Mouse (Mus musculus) adrenal gland, adult 8-10 months (tissue): Measurements from ENCODE around the gene Pik3ip1. TPM values are rescaled to one million over a fixed set of nuclear protein-coding genes. Genes with fewer than 3 reads are reported as not detected.
A peak's percentile ranks its signal among the peaks of the same experiment; 100 is the strongest.

Experiments
- DNase-seq: peaks from one replicate; pipeline ENCODE4 v3.0.0; 2022
- total RNA-seq, 4 experiments: library from RNA; stranded (reverse); gene quantifications; 2 replicates each; pipeline ENCODE4 v1.2.4; 2022

Gene Pik3ip1
- 10 to 100 TPM; 17.2 to 28.2 (median 25.1) TPM for total RNA-seq

- DNase-seq, result no peak
Measured at GRCm38 (mm10) chr11:3329891-3330451, at the start of gene Pik3ip1. Gene Pik3ip1 (plus strand): TSS chr11:3330401.

- DNase-seq, result no peak
Measured at GRCm38 (mm10) chr11:3282887-3283286, 47.3 kb upstream of the Pik3ip1 start.

- no peak for DNase-seq
Measured at GRCm38 (mm10) chr11:3283645-3284044, 46.6 kb upstream of the Pik3ip1 start.

- DNase-seq, result no peak
Measured at GRCm38 (mm10) chr11:3285940-3286339, 44.3 kb upstream of the Pik3ip1 start.

- DNase-seq, result no peak
Measured at GRCm38 (mm10) chr11:3287131-3287530, 43.1 kb upstream of the Pik3ip1 start.

- DNase-seq, result no peak
Measured at GRCm38 (mm10) chr11:3287921-3288320, 42.3 kb upstream of the Pik3ip1 start.

- DNase-seq, result no peak
Measured at GRCm38 (mm10) chr11:3288521-3289301, 41.5 kb upstream of the Pik3ip1 start, which contains the start of gene Patz1. Gene Patz1 (plus strand): TSS chr11:3288874.

GRCm38 (mm10) chr11:3289302-3289802, 40.8 kb upstream of the Pik3ip1 start:
- DNase-seq, result peak; percentile 63

GRCm38 (mm10) chr11:3289803-3290639, 40.2 kb upstream of the Pik3ip1 start:
- DNase-seq, result peak; percentile 74

GRCm38 (mm10) chr11:3290640-3291310, 39.4 kb upstream of the Pik3ip1 start:
- no peak for DNase-seq

- no peak for DNase-seq
Measured at GRCm38 (mm10) chr11:3291311-3292061, 38.7 kb upstream of the Pik3ip1 start.

GRCm38 (mm10) chr11:3292062-3292421, 38.2 kb upstream of the Pik3ip1 start:
- no peak for DNase-seq

- DNase-seq, result no peak
Measured at GRCm38 (mm10) chr11:3292711-3293249, 37.4 kb upstream of the Pik3ip1 start.

GRCm38 (mm10) chr11:3293361-3293760, 36.8 kb upstream of the Pik3ip1 start:
- no peak for DNase-seq

GRCm38 (mm10) chr11:3294641-3295040, 35.6 kb upstream of the Pik3ip1 start:
- no peak for DNase-seq

- no peak for DNase-seq
Measured at GRCm38 (mm10) chr11:3296056-3296455, 34.1 kb upstream of the Pik3ip1 start.

- DNase-seq, result no peak
Measured at GRCm38 (mm10) chr11:3297871-3298812, 32.1 kb upstream of the Pik3ip1 start.

GRCm38 (mm10) chr11:3298813-3299185, 31.4 kb upstream of the Pik3ip1 start:
- no peak for DNase-seq

GRCm38 (mm10) chr11:3301075-3301474, 29.1 kb upstream of the Pik3ip1 start:
- DNase-seq, result no peak

- no peak for DNase-seq
Measured at GRCm38 (mm10) chr11:3302385-3302784, 27.8 kb upstream of the Pik3ip1 start.
